Mouse (Mus musculus) naive thymus-derived CD4-positive, alpha-beta T cell, adult 2 months (primary cell): Measurements from ENCODE around the gene Sgcd.

ENCODE experiments used
- DNase-seq: peaks from one replicate; pipeline ENCODE4 v3.0.0-alpha.2; 2011; ENCODE audit warnings: low read depth

Gene Sgcd

DNA sequence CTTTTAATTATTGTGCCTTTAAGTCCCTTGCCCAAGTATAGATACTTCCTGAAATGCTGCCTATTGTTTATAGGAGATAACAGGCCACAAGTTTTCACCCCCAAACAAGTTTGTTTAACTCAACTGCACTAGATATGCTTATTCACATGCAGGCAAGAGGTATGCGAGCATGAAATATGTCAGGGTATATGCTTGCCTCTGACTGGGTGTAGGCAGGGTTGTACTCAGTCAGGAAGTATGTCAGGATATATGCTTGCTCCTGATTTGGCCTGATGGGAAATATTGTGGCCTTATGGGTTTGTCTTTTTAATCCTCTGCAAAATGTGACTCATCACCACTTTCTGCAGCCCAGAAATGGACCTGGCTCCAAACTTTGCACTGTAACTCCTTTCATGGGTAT lies 694.0 kb downstream of the Sgcd start:
- no peak for DNase-seq

DNA sequence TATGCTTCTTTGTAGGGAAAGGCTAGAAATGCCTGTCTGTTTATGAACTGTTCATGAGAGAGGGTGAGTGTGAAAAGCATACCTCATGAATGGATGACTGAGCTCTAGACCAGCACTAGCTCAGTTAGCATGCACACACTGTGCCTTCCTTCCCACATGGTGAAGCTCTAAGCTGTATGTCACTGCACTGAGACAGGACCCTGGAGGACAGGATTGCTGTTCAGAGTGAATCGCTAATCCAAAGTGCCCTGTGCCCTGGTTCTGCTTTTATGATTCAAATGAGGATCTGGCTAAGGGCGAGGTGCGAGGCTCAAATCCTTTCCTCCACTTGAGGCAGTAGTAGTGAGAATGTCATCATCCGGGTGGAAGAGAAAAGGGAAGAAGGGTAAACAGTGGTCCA lies 712.2 kb downstream of the Sgcd start:
- DNase-seq = no peak

GRCm38 (mm10) chr11:47268556-47268955 lies 720.2 kb downstream of the Sgcd start:
- DNase-seq = no peak

DNA sequence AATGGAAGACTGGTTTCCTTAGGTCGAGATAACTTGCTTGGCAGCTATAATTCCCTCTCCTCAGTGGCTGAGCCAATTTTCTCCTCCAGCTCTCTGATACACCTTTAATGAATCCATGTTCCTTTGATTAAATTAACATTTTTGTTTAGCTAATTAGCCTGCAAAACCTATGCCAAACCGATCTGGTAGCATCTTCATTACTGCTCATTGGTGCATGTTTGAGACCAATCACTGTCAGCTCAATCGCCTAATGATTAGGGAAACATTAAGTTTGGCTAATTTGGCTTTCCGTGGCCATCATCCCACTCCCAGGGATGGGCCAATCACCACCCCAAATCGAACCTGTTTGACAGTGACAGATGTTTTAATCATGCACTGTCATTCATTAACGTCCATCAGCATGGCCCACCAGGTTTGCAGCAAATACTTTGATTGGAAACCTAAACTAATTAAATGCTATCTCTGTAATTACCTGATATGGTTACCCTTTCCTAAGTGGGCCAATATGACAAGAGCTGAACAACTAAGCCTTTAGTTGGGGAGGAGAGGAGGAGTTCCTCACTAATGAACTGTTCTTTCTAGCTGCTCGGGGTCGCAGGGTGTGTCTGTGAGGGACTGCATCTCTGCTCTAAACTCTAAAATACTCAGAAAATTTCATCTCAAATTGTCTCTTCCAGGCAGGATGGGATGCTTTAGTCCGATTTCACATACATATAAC lies 724.3 kb downstream of the Sgcd start:
- DNase-seq = no peak

- DNase-seq = no peak
Measured at GRCm38 (mm10) chr11:47250301-47250700, 738.5 kb downstream of the Sgcd start.

GRCm38 (mm10) chr11:47248345-47248893 lies 740.4 kb downstream of the Sgcd start:
- DNase-seq = no peak

DNA sequence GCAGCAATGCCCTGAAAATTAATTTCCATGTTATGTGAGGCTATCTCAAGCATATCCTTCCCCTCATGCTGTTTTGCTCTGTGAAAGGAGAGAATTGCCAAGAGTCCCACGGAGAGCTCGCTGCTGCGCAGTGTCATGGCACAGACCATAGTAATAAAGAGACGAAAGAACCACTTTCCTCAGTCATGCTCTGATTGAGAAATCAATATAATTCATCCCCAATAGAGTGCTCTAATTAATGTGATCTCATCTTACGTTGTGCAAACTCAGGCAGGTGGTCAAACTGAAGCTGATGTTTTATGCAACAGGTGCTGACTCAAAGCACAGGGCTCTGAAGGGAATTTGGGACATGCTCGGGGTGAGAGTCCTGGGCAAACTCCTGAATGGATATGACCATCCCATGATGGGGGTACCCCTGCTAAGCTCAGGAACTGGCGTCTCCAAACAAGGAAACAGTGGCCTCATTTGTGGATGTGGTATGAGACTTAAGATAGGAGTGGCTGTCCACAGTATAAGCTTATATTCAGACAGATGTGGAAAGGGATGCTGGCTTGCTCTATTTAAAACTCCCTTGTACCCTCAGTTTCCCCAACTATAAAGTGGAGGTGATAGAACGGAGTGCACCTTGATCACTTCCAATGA lies 740.9 kb downstream of the Sgcd start:
- no peak for DNase-seq

DNA sequence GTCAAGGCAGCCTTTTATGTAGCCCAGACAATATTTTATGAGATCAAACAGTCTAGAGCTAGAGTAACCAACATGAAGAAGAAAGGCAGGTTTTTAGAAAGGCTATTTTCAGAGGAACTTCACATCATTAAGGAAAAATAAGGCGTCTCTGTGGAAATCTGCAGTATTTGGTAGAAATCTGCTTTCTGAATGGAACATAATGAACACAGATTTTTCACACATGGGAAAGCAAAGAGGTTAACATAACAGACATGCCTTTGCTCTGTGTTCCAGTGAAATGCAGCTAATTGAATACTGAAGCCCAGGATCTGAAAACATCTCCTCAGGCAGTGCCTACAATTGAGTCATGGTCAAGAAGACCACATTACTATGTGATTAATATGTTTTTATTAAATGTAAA lies 746.4 kb downstream of the Sgcd start:
- DNase-seq = no peak

DNA sequence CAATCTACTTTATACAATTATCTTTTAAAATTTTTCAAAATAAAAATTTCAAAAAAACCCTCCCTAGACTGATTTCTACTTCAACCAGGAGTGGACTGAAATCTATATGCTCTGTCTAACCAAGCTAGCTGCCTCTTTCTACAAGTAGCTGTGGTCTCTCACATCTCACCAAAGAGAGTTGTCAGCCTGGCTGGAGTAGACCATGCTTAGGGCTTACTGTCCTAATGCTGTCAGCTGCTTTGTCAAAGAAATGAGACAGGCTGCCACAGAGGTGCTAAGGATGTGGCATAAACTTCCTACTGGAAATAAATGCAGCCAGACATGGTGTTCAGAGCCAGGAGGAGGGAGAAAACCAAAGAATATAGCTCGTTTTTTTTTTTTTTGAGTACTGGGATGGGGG lies 760.5 kb downstream of the Sgcd start:
- no peak for DNase-seq

GRCm38 (mm10) chr11:47224148-47224547 lies 764.6 kb downstream of the Sgcd start:
- DNase-seq = no peak

DNA sequence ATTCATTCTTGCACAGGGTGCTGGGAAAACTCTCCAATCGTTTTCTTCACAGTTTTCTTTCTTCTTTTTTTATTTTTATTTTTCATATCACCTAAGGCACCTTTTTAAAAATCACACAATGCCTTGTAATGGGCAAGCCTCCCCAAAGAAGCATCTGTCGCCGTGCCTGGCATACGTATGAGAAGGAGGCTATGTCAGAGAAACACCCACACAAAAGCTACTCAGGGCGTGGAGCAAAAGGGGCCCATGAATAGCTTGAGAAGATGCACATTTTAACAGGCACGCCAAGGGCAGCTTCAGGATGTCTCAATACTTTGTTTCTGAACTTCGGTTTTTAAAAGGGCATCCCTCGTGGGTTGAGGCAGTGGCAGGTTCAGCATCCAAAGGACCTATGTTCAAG lies 777.2 kb downstream of the Sgcd start:
- no peak for DNase-seq

DNA sequence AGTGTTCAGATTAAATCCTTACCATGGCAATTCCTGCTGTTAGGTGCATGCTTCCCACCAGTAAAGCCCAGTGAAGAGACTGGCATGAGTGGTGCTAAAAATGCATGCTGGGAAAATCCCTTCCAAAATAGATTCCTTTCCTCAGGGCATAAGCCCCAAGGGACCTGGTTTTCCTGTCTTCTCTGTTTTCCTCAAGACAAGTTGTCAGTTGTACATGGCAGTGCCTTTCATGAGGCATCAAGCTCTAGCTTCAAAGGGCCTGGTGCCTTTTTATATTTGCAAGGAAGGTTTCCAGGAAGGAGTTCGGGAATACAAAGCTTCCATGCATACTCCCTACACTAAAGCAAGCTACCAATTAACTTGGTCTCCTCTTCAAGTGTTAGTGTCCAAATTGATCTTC lies 782.3 kb downstream of the Sgcd start:
- no peak for DNase-seq

GRCm38 (mm10) chr11:47199106-47199505 lies 789.7 kb downstream of the Sgcd start:
- DNase-seq = no peak

- DNase-seq = no peak
Measured at GRCm38 (mm10) chr11:47188556-47188955, 800.2 kb downstream of the Sgcd start.

GRCm38 (mm10) chr11:47174977-47175376 lies 813.8 kb downstream of the Sgcd start:
- DNase-seq = no peak

DNA sequence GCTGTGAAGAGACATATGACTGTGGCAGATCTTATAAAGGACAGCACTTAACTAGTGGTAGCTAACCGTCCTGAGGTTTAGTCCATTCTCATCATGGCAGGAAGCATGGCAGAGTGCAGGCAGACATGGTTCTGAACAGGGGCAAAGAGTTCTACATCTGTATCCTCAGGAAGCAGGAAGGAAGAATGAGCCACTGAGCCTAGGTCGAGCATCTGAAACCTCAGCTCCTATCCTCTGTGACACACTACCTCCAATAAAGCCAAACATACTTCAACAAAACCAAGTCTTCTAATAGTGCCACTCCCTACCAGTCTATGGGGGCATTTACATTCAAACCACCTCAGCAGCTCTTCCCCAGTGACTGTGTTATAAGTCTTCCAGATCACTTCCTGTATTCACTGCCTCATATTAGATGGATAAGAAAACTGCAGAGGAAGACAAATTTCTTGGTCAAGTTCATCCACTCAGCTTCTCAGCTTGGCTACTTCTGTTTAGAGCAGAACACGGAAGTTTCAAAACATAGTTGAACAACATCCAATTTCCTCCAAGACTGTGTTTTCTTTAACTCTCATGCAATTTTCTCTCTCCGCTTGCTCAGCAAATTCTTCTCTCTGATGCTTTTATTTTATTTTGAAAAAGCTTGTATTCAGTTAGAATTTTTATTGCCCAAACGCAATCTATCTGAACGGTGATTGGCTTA lies 817.7 kb downstream of the Sgcd start:
- DNase-seq = no peak

DNA sequence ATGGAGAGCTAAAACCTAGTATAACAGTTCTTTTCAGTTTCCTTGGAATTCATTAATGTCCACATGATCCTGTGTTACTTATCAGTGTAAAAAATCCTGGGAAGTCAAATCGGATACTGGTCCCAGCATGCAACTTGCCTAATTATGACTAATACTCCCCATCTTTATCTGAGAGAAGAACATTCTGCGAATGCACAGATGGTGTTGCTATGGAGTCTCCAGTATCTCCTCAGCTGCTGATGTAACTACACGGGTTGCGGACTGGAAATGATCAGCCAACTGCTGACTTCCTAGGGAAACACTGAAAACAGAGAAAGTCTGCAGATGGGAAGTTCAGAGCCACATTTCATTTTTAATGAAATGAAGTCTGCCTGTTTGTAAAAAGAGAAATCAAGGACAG lies 821.4 kb downstream of the Sgcd start:
- no peak for DNase-seq

DNA sequence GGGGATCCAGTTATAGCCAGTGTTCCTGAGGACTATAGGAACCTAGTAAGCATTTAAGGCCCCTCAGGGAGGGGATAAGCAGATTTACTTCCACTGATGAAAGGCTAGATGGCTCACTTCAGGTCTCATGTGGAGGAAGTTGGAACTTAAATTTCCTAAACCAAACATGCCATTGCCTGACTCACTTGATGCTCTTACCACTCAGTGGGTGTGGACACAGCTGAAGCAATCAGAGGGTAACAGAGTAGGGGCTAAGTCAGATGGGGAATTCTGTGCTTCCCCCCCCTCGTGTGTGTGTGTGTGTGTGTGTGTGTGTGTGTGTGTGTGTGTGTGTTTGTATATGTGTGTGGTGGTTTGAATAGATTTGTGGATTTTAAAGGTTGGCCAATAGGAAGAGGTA lies 830.7 kb downstream of the Sgcd start:
- no peak for DNase-seq

DNA sequence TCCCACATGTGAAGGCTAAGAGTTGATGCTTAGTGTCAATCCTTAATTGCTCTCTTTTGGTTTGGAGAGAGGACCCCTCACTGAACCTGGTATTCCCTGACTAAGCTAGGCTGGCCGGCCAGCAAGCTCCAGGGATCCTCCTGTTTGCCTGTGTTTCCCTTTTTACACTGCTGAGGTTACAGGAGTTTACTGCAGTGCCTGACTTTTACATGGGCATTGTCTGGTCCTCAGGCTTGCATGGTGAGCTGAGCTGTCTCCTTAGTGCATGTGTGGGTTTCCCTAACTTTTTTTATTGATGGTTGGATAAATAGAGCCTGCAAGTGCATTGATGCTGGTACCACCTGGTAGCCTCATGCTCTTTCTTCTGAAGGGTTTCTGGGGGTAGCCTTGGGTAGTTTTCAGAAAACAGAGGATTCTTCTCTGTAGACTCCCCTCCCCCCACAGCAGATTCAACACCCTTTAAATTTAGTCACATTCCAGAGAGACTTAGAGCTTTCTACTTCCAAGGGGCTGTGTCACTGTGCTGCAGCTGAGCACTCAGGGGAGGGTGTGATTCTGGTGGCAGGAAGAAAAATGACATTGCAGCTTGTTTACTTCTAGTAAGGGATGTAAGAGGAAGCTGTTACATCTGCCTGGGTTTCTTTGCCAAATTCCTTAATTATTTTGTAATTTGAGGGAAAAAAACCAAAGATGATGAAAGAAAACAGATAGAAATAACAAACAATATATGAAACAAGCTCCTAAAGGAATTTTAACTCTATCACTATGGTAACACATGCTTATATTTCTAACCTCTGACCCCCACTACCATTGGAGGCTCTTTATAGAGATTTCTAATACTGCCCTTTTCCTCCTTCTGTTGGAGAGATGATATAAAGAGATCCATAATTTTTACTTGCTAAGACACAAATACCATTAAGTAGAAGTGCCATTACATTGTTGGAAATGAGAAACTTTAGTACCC lies 831.8 kb downstream of the Sgcd start:
- DNase-seq = no peak

- no peak for DNase-seq
Measured at GRCm38 (mm10) chr11:47154837-47155430, 833.8 kb downstream of the Sgcd start.

DNA sequence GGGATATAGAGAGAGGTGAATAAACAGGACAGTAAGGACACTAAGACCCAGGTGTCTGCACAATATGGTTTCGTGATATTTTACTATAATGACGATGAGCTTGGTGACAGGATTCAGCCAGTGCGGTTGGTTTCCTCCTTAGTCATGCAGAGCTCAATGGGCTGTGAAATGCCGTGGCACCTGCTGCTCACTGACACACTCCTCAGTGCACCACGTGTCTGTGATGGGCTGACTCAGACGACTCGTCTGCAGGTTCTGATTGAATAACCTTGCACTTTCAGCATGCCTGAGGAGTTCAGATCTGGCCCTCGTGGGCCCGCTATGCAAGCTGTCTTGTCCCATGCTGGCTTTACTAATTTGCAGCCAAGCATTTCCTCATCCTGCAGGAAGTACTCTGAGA lies 839.2 kb downstream of the Sgcd start:
- no peak for DNase-seq

DNA sequence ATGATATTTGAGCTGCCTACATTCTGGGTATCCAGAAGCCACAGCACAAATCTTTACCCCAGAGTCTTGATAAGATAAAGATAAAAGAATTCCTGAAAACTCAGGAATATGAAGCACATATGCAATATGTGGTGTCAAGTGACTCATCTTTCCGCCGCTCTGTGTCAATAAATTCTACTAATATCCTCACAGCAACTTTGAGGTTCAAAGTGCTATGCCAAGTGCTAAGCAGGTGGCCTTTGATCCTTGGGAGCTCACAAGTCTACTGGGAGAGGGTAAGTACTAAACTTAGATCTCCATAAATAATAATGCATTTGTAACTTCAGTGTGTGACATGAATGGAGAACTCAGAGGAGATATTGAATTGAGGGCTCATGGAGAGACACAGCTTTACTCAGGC lies 848.9 kb downstream of the Sgcd start:
- DNase-seq = no peak
